Mouse (Mus musculus) embryonic fibroblast, embryonic 13.5 days (primary cell): ENCODE measurements around the gene Rab6b.

ENCODE experiments used
- CTCF ChIP-seq: IDR thresholded peaks from 2 replicates; pipeline ENCODE4 v1.5.1; 2011; ENCODE audit warnings: mild to moderate bottlenecking, control low read depth, low read length, moderate library complexity, borderline replicate concordance; ENCODE audit not compliant: insufficient read depth
- POLR2A ChIP-seq: IDR thresholded peaks from 2 replicates; pipeline ENCODE4 v1.6.1; 2011; ENCODE audit warnings: low read depth, mild to moderate bottlenecking, control low read depth, low read length, moderate library complexity

GRCm38 (mm10) chr9:103140384-103140783 is 28.8 kb downstream of the Rab6b start:
- TF ChIP-seq POLR2A (no peak), CTCF (no peak)
